Mouse (Mus musculus) CD4-positive helper T cell, adult 2 months (primary cell): ENCODE measurements around the gene Rhbdl1.
A peak's percentile ranks its signal among the peaks of the same experiment; 100 is the strongest.
"Not testable (repeated sequence)": the region's sequence is repeated elsewhere in the genome, so short reads cannot be mapped to it uniquely, and the experiment has no call there.

Experiments
- DNase-seq: peaks from one replicate; pipeline ENCODE4 v3.0.0-alpha.2; 2012; ENCODE audit warnings: low read depth, missing footprints, low spot score

The Rhbdl1 gene

DNA sequence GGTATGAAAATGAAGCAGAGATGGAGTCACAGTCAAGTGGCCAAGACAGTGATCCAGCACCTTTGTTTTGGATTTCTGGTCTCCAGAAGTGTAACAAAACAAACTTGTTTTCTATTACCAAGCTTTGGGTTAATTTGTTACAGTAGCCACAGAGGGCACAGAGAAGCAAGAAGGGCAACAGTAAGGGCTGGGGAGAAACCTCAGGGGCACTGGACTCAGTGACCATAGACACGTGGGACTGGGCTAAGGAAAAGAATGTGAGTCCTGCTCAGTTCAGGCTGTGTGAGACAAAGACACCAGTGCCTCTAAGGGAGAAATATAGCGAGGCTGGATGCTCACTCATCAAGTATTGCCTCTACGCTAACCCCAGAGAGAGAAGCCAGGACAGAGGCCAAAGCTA is 35.6 kb upstream of the Rhbdl1 start:
- no peak for DNase-seq

DNA sequence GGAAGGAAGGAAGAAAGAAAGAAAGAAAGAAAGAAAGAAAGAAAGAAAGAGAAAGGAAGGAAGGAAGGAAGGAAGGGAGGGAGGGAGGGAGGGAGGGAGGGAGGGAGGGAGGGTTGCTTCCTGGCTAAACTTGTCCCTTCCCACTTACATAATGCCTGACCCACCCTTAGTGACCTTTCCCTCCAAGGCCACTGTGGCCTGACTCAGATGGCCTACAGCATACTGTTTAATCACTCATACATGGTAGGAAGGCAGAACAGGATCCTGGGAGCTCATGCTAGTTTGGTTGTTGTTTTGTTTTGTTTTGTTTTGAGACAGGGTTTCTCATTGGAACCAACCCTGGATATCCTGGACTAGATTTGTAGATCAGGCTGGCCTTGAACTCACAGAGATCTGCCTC is 34.5 kb upstream of the Rhbdl1 start:
- not testable (repeated sequence) for DNase-seq

DNA sequence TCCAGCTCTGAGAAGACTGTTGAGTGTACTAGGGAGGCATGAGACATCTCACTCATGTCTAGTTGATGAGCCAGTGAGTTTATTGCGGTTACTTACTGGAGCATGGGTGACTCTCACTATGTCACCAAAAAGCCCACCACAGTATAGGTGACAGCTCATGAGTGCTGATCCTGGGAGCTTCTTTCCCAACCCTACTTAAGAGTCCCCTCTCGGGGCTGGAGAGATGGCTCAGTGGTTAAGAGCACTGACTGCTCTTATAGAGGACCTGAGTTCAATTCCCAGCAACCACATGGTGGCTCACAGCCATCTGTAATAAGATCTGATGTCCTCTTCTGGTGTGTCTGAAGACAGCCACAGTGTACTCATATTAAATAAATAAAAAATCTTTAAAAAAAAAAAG is 32.9 kb upstream of the Rhbdl1 start:
- no peak for DNase-seq

DNA sequence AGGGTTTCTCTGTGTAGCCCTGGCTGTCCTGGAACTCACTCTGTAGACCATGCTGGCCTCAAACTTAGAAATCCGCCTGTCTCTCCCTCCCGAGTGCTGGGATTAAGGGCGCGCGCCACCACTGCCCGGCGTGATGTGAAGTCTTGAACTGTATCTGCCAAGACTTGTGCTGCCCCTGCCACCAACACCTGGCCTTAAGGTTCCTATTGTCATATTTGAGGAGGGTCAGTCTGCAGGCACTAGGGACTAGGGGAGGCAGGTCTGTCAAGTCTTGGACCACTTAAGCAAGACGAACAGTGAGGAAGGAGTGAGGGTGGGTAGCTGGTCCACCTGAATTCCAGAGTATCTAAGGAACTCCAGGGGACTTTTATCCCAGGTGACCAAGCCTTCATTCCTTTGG is 32.4 kb upstream of the Rhbdl1 start:
- DNase-seq, result no peak

DNA sequence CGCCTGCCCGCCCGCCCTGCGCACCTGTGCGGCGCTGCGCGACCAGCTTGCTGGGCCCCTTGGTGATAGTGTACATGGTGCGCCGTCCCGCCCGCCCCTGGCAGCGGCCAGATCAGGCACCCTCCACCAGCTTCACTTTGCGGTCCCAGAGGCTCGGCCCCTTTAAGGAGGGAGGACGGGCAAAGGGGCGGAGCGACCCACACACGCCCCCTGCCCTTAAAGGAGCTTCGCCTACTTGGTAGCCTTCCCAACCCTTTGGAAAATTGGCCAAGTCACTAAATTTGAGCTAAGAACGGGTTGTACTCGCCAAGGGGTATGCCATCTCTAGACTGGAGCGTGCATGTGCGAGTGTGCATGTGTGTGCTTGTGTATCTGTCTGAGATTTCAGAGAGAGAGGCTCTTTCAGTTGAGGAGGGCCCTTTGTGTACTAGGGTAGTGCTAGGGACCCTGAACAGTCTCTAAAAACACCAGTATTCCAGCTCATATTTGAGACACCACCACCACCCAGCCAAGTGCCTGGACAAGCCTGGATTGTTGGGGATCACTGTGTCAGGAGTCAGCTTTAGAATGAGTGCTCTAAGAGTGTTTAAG is 31.6 kb upstream of the Rhbdl1 start, which contains the start of gene Mcrip2:
Mcrip2 (minus strand) TSS at position 164 of the 591 bp plus-strand sequence.
- DNase-seq, result peak; percentile 70

DNA sequence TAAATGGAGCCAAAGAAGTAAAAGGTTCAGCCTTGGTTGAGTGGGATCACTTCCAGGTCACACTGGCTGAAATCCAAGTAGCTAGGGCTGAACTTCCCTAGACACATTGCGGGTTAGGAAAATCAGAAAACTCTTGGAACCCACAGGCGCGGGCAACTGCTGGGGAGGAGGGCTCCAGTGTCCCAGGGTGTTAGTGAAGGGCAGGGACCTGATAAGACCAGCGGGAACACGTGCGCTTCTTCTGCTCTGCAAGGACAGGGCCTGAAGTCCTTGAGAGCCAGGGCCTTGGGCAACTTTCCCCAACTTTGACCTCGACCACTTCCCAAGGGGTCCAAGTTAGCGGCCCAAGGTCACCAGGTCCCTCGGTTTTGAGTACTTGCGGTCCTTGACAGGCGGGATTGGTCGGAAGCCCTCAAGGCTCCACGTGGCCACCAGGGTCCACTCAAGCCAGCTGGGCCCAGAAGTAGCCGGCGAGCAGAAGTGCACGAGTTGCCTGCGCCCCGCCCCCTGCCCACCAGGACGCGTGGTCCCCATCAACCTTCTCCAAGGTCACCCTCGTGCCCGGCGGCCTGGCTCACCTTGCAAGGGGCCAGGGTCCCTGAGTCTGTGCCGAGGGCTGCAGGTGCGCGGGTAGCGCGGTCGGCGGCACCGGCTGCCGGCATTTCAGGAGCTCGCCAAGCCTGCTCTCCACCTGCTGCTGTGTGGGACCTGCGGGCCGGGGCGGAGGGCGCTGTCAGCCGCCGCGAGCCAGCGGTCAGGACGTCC is 30.9 kb upstream of the Rhbdl1 start:
- no peak for DNase-seq

DNA sequence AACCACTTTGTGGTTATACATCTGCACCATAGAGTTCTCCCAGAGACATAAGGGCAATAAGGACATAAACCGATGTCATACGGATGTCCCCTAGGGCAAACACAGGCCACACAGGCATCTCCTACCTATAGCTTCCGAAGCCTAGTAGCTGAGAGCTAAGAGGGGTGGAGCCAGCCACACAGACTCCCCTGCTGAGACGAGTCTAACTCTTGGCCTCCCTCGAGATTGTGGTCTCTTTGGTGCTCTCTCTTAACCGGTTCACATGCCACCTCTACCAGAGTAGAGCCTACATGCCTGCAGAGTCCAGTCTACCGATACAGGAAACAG is 30.4 kb upstream of the Rhbdl1 start:
- DNase-seq, result peak; percentile 45

DNA sequence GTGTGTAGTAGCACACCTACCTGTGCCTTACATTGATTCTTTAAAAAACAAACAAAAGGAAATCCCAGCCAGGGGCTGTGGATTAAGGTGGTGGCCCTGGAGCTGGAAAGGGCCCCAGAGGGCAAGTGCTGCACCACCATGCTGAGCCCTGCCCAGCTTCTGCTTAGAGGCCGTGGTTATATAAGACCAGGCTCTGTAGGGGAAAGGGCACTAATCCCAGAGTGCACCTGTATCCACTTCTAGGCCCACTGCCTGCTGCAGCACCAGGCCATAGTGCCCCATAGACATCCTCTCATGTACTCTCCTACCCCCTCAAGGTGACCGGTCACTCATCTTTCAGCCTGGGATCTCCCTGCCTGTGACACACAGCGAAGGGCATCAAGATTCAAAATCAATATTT is 29.1 kb upstream of the Rhbdl1 start:
- DNase-seq, result no peak

DNA sequence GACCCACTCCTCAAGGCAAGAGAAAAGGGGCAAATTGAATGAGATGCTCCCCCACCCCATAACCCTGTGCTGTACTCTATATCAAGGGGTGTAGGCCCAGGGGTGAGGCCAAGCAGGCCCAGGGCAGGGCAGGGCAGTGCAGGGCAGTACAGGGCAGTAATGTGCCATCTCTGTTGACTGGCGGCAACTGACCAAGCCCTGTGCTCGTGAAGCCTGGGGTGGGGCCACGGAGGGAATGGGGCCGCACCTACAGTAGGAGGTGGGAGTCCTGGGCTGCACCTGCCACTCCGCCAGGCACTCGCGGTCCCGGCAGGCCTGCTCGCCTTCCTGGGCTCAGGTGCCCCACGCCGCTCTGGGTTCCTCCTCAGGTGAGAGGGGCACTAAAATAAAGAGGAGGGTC is 28.2 kb upstream of the Rhbdl1 start:
- no peak for DNase-seq

DNA sequence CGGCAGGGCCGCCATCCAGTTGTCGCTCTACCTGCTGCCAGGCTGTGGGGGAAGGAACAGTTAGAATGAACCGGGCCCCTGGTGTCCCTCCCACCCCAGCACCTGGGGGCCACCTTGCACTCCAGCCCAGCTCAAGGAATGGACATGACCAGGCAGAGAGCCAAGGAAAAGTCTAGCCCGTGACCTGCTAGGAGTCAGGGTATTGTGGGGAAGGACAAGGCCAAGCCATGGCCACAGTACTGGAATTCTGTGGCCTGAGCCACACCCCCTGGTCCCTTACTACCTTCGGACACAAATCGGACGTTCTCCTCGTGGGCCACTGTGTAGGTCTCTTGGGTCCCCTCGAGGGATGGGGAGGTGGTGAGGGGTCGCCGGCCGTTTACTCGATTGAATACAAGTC is 27.2 kb upstream of the Rhbdl1 start:
- DNase-seq, result no peak

DNA sequence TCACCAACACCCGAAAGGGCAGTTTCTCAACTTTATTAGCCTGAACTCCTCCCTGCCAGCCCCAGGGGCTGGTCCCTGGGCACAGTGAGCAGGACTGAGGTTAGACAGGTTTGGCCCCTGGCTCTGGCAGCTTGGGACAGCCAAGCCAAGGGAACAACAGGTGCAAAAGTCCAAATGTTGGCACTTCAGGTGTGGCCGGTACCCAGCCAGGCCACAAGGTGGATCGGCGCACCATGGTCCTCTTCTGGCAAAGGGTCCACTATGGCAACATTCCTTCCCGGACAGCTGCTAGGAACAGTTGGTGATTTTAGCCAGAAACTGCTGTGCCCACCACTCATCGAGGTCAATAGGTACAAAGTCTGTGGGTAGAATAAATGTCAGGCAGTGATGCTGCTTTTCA is 26.6 kb upstream of the Rhbdl1 start:
- no peak for DNase-seq

DNA sequence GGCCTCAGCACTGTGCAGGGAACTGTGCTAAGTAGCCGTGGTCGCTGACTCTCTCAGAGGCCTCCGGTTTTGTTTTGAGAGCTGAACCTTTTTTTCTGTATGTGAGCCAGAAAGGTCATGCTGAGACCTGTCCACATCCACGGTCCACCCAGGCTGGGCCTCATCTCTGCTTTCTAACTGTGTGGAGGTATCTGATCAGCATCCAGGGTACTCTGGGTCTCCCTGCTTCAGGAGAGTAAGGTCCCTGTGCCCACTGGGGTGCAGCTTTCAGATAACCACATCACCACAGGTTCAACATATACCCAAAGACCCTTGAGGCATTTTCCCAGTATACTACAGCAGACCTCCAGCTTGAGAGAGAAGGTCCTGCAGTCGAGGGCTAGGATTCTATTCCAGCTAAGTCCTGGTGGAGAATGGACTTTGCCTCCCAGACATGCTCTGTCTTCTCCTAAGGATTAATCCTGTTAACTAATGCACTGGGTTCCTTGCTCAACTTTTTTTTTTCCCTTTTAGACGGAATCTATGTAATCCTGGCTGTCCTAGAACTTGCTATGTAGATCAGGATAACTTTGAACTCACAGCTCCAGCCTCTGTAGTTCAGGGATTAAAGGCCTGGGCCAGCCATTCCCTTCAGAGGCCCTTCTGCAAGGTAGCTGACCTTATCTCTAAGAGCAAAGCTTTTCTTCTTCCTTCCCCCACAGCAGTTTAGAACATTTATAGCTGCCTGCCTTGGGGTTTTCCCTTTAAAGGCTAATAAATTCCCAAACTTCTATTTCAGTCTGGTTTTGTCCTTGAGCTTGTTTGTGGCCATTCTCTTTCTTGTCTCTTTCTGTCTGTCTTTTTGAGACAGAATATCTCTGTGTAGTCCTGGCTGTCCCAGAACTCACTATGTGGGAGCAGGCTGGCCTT is 24.9 kb upstream of the Rhbdl1 start:
- DNase-seq, result no peak

DNA sequence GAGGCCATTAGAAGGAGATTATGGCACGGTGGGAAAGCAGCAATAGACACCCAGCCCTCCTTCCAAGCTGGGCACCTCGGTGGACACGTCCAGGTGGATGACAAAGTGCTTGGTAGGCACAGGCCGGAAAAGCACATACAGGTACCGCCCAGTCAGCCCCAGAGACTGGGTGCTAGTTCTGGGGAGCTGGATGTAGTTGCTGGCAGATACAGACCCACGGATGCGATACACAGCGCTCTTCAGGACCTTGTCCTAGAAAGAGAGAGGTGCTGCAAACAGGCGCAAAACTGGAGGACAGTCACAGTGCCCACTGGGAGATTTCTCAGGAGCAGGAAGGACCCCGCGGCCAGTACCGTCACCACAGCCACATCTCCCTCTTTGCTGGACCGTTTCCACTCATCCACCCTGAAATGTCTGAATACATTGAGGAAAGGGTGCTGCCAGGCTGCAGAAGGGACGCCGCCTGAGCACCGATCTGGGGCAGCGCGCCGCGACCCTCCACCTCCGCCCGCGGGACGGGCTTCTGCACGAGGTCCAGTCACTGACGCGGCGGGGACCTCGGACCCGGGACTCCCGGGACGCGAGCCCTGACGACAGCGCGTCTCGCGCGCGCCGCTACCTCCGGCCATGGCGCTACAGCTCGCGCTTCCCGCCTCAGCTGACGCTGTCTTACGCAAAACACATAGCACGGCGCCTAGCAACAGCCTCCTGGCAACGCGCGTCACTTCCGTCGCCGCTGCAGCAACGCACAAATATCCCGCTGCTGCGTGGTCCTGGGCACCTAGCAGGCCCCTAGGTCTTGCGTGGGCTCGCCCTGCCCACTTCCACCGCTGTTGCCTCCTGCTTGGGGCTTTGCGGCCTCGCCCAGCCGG is 24.0 kb upstream of the Rhbdl1 start, which contains the start of gene Wdr90:
Wdr90 (minus strand) TSS at position 670 of the 872 bp plus-strand sequence.
- DNase-seq, result peak; percentile 96

DNA sequence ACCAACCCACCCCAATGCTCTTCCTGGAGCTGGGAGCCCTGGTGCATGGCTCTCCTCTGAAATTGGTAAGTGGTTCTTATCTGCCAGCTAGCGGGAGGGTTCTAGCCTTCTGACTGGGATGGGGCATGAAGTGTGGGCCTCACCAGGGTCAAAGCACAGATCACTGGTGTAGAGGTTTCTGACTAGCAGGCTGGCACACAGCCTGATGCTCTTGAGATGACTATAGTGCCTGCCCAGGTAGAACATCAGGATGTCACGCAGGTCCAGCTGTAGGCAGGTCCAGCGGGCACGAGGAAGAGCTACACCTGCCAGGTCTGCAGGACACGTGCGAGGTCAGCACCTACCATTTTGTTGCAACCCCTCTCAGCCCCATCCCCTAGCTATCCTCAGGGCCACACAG is 23.1 kb upstream of the Rhbdl1 start:
- DNase-seq, result no peak

DNA sequence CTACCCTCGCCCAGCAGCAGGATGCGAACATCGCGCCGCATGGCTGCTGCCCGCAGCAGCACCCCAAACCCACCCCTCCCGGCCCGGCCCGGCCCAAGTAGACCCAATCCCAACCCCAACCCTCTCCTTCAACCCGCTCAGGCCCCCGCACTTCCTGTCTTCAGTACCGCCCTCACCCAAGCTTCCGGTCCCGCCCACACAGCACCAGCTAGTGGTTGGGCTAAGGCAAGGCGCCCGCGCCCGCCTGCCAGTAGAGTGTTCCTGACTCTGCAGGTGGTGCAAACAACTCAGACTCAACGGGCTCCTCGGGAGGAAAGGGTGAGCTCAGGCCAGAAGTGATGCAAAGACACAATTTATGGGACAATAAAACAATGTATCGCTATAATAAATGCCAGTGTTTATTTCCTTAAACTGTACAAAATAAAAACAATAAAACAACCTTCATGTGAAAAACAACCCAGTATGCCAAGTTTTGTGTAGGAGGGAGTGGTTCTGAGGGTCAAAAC is 7.4 kb upstream of the Rhbdl1 start, which contains the start of gene Rhot2:
Rhot2 (minus strand) TSS at position 456 of the 506 bp plus-strand sequence.
- DNase-seq, result peak; percentile 96

DNA sequence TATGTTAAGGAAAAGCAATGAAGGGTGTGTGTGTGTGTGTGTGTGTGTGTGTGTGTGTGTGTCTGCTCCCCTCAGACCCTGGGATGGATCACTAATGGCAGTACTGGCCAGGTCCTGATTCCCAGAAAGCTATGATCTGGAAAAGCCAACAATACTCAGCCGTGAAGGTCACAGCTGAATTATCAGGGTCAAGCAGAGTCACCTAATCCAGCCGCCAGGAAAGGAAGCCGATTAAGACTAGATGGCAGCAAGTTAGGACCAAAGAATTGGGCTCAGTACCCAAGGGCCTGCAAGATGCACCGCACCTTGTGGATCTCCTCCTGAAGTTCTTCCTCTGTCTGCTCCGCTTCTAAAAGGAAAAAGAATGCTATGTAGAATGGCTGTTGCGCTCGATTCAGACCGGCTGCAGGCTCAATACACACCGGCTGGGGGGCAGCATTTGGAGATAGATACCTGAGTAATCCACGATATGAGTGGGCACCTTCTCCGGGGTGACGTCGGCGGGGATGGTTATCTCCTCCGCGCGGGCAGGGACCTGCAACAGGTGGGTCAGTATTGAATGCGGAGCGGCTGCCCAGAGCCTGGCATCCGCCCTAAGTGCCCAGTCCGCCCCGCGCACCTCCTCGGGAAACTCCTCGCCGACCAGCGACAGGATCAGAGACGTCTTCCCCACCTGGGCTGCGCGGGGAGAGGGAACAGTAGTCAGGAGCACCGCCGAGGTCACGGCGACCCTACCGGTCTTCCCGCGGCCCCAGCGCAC is 6.7 kb upstream of the Rhbdl1 start:
- no peak for DNase-seq

DNA sequence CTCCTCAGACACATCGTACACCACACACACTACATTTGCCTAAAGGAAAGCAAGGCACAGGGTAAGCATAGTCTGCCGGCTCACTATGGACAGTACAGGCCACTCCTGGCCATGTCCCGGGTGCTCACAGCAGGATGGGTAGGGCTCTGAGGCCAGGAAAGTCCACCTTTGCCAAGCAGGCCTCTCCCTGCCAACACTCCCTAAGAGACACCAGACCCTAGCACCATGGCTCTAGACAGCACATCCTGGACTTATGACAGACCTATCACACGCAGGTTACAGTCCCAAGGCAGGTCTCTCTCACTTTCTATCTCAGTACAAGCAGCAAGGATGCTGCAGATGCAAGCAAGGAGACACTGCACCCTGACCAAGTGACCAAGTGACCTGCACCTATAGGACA is 6.0 kb upstream of the Rhbdl1 start:
- DNase-seq, result no peak

DNA sequence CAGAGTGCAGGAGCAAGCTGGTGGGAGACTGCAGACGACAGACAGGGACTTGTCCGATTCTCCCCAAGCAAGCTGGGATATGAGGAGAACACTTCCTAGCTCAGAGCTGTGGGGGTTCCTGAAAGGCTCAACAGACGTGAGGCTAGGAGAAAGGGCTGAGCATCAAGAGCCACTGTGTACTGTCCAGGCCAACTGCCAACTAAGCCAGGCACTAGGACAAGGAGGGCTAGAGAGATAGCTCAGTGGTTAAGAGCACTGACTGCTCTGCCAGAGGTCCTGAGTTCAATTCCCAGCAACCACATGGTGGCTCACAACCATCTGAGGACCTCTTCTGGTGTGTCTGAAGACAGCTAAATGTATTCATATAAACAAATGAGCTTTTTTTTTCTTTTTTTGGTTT is 5.4 kb upstream of the Rhbdl1 start:
- no peak for DNase-seq

DNA sequence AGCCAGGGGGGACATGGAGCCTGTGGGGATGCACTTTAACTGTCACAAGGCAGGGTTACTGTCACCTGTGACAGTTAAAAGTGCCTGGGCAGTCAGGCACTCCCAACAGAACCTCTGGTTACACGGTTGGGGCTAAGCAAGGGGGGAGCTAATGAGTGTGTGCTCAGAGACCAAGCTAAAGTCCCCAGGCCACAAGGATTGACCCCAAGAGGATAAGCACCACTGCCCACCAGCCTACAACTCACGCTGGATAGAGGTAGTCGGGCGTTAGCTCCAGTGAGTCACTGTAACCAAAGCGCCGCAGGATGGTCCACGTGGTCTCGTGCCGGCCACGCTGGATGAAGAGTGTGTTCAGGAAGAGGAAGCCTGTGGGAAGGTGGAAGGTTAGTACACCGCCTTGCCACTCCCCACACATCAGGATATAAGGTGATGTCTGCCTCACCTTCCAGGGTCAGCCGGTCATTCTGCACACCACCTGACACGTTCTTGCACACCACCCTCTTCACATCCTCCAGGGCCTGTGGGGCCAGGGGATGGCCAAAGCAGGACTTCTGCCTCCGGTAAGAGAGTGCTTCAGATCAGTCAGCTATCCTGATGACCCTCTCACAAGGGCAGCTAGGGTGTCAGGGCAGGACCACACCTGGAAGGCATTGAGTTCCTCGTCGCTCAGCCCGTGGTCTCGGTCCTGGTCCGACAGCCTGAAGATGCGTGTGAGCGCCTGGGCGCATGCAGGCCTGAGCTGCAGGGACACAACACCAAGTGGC is 4.2 kb upstream of the Rhbdl1 start, which contains the start of gene Gm20683:
Gm20683 (minus strand) TSS at position 647 of the 764 bp plus-strand sequence.
- no peak for DNase-seq

DNA sequence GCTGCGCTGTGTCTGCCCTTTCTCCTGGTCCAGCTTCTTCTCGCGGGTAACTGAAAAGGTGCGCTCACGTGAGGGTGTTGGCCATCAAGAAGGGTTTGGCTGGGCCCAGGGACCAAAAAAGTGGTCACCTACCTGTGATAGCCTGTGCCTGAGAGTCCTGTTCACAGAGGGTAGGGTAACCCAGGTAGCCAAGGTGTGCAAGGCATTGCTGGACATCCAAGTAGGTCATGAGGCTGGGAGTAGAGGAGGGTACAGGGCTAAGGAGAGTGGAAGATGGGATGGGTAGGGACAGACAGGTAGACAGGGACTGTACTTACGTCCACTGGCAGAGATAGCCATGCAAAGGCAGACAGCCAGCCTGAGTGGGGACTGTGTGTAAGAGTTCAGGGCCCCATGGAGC is 3.4 kb upstream of the Rhbdl1 start:
- no peak for DNase-seq
